Mouse (Mus musculus) yolk sac, embryonic 10.5 days (tissue): ENCODE data around the gene Prkab1.

Experiments
- DNase-seq: peaks from one replicate; pipeline ENCODE4 v3.0.0-alpha.2; 2017; ENCODE audit warnings: low spot score

Prkab1 gene

DNA sequence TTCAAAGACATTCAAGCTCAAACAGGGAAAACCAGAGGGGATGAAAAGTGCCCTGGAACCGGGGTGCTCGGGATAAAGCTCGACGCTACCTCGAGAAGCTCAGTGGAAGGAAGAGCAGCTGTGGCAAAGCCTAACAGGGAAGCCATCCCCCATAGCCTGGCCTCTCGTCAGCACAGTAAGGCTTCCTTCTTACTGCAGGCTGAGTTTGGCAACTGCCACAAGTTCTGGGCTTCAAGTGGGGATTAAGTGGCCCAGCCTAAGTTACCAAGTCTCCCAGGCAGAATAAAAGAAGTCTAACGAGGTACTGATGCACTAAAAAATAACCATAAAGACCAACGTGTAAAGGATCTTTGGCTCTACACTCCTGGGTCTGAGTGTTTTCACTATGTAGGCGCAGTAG is 6.1 kb downstream of the Prkab1 start:
- no peak for DNase-seq

DNA sequence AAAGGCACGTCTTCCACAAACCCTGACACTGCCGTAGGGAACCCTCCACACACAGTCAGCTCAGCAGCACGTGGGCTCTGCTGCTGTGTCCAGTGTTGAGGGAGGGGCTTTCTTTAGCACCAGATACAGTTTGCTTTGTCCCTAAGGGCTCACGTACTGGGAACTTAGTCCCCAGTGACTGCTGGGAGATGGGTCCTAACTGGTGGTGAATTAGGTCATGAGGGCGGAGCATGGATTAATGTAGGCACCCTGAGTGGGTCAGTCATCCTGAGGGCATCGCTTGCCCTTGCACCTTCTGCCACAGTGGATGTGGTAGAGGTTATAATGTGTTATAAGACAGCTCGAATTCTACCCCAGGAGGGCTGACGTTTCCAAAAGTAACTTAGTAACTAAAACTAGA is 6.9 kb downstream of the Prkab1 start:
- DNase-seq = no peak

DNA sequence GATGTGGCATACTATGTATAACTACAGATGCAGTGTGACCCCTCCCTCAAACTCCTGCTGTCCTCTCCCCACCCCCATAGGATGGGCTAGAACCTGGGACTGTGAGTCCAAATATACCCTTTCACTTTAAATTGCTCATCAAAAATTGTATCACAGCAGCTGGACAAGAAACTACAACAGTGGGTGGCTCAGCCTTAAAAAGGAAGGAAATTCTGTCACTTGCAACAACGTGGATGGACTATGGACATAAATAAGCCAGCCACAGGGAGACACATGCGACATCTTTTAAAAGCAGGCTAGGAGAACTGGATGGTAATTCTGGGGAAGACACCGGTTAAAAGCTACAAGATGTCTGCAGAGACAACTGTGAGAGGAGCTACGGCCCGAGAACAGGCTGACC is 7.8 kb downstream of the Prkab1 start:
- no peak for DNase-seq

DNA sequence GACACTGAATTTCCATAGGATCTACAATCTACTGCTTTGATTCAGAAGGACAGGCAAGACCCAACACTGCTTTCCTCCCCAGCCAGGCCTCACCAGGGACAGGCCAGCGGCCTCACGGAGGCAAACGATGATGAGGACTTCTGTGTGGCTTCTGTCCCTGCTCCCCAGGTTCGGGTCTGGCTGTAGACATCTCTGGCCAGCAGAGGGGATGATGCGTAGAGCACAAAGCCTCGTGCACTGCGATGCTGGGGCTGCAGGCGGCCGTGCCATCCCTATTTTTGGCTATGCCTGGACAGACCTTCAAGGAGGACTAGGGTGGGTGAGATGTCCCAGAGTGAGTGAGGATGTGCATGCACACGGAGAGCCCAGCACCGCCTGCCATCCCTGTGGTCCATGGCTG is 10.1 kb downstream of the Prkab1 start:
- DNase-seq = no peak

DNA sequence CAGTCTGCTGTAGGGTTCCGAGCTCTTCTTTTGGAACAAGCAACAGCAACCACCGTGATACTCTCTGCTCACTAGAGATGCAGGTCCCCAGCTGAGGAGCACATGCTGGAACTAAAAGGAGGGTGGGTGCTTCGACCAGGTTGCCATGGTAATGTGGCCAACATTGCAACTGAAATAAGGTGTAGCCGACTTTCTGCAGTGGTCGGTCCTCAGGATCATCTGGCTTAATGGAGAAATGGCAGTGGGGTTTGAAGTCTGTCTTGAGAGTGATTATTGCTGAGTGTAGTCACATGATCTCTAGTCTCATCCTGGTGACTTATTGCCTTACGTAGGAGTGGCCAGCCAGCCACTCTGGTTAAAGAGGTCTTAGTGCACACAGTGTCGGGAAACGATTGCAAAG is 10.5 kb downstream of the Prkab1 start:
- DNase-seq = no peak

DNA sequence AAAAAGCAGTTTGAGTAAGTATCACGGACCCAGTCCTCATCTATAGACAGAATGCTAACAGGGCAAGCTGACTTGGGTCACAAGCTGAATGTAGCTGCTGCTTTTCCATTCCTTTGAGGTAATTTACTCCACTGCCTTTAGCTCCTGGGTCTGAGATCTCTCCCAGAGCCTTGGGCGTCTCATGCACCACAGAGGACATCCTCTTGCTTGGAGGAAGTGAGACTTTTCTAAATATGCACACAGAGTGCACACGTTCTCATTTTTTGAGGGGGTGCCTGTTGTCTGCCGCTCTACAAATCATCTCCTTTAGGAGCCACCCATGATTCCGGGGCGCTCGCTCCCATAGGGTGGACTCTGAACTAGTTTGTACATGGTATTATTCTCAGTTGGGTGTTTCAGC is 11.8 kb downstream of the Prkab1 start:
- no peak for DNase-seq

DNA sequence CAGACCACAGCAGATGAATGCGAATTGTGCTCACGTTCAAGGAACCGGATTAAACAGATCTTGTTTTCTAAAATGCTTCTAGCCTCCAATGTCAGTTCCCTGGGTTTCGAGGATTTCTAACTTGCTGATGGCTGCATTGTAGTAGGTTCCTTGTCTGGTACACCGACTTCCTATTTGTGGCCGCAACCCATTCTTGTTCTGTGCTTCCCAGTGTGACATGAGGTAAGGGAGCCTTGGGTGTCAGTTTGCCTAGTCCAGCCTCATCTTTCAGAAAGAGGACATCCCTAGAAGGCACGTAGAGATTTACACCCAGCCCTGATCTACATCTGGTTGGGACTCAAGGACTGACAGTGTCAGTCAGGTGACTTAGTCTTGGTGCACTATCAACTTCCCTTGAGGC is 12.6 kb downstream of the Prkab1 start:
- no peak for DNase-seq

DNA sequence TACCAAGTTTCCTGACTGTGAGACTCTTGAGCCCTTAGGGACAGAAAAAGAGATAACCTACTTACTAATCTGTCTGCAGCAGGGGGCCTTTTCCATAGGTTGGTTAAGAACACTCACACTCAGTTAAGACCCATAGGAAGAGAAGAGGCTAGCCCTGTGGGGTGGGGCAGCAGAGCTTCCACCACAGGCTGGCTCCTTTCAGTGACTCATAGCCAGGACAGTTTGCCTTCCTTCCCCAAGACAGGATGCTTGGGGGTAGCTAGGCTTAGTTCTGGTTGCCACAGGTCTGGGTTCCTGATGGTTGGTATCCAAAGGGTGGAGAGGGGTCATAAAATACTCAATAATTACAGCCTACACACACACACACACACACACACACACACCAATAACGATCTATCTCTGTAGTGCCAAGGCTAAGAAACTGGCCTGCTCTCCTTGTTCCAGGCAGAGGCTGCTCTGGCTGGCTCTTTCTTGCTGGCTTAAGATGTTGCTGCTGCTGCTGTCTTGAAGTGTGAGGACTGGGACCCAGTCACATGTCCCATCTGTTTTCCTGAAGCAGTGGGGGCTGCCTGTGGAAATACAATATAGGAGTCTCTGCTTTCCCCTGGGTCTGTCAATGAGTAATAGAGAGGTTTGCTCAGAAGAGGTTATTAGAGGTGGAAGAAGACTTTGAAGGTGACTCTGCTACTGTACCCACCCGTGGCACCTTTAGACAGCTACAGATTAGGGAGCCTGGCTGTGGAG is 14.3 kb downstream of the Prkab1 start:
- DNase-seq = peak; percentile 38

DNA sequence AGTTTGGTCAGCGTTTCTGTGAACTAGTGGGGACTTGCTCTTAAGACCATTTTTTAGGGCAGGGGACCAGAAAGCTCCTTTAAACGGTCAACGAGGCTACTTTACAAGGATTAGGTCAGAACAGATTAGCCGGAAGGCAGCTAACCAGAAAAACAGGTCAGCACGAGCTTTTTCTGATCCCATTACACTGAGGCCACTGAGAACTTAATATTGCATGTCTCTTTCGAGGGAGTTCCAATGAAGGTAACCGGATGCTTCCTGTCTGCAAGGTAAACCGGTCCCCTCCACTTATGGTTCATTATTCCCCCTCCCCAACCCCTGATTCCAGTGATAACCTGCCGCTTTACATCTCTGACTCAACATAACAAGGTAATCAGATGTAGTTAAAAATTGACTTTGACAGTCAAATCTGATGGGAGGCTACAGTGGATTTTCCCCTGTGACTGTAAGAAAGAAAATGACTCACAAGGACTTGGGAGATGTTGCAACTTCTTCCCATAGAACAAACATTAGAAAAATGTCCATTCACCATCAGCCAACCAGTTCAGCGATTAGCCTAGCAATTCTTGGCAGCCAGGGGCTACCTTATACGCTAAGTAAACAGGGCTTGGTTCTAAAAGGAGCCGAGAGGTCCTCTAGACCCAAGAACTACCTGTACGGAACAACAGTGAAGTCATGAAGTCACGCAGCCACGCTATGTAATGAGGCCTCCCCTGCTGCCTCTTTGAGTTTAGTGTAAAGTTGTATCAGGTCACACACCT is 15.0 kb downstream of the Prkab1 start:
- peak; percentile 43 for DNase-seq

DNA sequence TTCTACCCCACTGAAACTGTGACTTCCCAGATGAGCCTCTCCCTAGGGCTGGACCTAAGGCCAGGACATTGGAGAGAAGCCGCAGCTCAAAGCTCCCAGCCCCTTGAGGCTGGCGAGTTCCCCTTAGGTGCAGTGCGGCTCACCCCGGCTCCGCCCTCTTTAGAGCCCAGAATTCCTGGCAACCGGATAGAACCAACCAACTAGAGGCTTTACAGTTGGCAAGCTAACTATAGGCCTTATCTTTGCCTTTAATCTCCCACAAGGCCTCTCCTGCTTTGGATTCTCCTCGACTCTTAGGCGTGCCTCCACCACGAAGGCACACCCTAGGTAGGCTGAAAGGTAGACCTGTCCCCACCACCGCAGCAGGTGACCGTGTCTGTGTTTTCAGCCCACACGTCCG is 16.6 kb downstream of the Prkab1 start:
- no peak for DNase-seq

DNA sequence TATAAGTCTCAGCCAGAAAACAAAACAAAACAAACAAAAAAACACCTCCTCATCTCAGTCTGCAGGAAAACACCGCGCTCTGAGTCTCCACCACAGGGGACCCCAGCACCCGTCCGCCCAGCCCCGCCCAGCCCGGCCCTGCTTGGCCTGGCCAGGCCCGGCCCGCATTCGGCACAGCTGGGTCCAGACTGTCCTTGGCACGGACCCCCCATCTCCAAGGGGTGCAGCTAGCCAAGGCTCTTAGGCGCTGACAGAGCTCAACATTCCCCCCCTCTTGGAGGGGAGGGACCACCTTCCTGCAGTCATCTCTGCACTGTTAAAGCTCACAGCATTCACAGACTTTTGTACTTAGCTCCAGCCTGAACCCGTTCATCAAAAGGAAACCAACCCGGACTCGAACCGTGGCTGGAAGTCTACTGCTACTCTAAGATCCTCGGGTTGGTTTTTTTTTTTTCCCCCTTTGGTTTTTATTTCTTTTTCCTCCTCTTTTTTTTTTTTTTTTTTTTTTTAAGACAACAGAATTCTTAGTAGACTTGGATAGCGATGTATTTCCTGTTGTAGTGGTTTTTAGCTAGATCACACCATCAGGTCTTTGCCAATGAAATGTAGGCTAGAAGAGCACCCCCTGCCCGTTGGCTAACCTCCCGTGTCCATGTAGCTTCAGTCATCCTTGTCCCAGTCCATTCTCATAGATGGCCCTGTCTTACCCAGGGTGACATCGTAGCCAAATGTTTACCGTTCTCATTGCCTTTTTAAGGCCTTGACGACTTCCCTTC is 17.8 kb downstream of the Prkab1 start:
- no peak for DNase-seq

DNA sequence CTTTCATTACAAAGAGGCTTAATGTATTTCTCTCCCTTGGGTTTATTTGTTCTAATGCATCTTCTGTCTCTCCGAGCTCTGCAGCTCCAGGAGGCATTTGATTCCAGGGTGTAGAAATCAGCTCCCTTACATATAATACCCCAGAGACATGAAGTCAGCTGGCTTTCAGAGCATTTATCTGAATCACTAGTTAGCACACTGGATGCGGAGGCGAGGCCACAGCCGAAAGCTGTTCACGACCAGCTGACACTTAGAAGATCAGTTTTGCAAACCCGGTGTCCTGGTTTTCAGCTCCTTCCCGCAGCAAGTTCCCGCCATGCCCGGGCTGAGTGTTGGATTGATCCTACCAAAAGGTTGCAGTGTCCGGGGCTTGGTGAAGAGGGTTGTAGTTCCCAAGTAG is 20.0 kb downstream of the Prkab1 start:
- DNase-seq = no peak

DNA sequence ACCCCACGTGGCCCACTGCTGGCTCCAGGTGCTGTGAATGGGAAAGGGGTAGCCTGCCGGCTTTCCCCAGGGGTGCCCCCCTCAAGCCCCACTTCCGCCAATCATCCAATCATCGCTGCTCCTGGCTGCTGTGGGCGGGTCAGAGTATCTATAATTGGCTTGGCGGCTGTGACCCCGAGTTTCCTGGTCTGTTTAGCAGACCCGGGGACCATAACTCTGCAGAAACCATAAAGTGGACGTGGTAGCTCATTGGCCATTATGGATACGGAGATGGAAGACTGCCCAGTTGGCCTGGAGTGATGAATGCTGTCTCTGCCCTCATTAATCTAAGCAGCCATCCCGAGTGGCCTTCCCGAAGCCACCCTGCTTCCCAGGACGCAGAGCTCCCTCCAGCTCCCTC is 20.5 kb downstream of the Prkab1 start:
- DNase-seq = no peak

DNA sequence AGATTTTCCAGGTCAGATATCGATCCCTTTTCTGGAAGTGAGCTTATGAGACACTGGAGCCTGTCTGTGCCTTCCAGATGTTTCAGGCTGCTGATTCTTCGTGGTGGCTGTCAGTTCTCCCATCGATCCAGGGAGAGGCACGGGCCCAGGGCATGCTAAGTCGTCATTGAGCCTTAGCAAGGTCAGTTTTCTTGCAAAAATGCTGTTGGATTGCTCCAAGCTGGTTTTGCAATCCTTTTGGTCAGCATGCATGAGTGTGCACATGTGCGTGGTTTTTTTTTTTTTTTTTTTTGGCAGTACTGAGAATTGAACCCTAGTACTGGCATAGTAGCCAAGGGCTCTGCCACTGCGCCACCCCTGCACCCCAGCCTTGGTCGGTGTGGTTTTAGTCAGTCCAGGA is 21.2 kb downstream of the Prkab1 start:
- no peak for DNase-seq

DNA sequence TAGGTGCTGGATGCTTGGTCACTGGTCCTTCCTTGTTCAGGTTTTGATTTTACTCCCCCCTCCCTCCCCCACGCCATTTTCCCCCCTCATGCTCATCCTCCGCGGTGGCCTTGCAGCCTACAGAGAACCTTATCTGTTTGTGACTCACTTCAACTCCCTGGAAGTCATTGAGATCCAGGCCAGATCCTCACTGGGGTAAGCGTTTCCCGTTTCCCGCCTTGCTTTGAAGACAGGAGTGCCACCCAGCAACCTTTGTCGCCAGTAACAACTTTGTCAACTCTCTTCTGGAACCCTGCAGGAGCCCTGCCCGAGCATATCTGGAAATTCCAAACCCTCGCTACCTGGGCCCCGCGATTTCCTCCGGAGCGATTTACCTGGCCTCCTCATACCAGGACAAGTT is 26.9 kb downstream of the Prkab1 start:
- DNase-seq = no peak

DNA sequence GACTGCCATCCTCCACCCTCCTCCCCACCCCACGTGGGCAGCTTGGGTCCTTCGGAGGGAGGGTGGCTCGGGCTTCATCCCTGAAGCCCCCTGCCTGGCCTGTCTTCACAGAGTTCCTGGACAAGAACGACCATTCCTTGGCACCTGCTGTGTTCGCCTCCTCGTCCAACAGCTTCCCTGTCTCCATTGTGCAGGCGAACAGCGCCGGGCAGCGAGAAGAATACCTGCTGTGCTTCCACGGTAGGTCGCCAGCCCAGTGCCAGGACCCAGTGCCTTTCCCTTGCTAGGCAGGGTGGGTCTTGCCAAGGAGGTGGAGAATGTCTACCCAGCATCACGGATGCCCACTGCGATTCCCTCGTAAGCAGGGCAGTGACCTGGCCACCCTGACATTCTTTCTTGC is 30.2 kb downstream of the Prkab1 start:
- no peak for DNase-seq

DNA sequence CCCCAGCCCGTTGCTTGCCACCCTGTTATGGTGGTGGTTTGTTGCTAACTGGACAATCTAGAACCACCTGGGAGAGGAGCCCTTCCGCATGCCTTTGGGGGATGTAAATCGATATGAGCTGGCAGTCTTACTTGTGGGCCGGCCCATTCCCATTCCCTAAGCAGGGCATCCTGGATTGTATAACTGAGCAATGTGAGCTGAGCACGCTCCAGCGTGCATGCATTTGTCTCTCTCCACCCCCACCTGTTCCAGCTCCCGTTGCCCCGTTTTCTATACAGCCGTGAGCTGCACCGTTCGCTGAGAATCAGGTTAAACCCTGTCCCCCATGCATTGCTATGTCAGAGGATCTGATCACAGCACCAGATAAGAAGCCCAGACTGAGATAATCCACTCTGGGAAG is 32.6 kb downstream of the Prkab1 start:
- no peak for DNase-seq

DNA sequence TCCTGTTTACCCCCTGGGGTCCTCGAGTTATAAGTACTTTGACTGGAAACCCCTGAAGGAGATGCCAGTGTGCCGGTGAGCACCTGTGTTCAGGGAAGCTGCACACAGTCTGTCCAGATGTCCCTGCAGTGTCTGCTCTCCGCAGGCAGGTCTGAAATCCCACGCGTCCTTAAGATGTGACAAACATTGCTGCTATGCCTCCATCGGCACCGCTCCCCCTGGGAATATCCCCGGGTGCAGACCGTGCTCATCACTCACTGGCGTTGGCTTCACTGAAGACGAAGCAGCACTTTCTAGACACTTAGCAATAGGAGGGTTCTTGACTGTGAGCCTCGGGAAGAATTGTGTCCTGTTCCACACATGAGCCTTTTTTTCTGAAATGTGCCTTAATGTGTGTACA is 37.0 kb downstream of the Prkab1 start:
- no peak for DNase-seq

DNA sequence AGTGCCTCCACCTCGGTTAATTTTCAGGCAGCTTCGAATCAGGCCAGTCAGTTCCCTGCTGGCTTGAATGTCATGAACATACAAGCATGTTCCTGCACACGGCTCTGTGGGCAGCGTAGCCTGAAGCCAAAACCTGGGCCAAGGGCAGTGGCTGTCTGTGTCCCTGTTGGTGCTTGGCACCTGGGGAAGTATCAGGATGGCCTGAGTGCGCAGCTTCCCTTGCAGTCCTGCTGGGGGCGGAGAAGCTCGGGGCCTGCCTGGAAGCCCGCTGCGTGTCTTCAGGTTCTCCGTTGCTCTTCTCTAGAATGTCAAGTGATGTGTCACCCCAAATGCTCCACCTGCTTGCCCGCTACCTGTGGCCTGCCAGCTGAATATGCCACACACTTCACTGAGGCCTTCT is 39.2 kb downstream of the Prkab1 start:
- DNase-seq = no peak

DNA sequence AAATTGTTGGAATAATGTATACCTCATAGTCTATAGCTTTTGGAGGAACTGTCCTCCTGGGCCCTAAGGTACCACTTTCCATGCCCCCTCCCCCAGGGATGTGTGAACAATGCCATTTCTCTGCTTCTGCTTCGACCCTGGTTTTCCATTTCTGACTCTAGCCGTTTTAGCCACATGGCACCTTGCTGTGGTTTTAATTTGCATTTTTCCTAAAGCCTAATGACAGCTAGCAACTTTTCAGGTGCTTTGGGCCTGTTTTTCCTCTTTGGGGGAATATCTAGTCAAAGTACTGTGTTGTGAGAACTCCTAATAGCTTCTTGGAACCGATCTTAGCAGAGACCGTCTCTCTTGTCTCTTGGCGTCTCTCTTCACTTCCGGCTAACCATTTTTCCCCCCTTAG is 39.9 kb downstream of the Prkab1 start:
- DNase-seq = no peak

DNA sequence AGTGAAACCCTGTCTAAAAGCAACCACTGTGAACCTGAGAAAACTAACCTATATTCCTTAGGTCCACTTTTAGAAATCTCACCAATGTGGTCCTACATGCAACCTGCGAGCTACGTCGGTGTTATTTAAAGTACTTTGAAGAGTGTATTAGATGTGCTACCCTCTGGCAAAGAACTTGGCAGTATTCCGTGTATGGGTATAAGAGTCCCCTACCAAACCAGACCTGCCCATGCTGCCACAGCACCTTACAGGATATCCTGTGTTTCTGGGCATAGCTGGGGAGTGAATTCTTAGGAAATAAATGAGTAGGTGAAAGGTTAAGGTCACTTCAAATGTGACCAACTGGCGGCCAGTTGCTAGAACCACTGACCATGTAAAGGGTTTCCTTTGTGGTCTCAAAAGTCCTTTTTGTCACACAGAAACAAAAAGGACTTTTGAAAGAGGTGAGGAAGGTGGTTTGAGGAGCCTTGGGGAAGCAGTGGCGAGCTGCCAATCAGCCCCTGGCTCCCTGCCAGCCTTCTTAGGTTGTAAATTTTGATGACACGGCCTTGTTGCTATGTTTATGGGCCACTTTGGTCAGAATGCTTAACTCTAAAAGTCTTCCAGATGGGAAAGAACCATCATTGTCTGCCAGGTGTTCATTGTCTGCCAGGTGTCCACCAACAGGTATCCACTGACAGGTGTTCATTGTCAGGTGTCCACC is 41.5 kb downstream of the Prkab1 start:
- DNase-seq = no peak

DNA sequence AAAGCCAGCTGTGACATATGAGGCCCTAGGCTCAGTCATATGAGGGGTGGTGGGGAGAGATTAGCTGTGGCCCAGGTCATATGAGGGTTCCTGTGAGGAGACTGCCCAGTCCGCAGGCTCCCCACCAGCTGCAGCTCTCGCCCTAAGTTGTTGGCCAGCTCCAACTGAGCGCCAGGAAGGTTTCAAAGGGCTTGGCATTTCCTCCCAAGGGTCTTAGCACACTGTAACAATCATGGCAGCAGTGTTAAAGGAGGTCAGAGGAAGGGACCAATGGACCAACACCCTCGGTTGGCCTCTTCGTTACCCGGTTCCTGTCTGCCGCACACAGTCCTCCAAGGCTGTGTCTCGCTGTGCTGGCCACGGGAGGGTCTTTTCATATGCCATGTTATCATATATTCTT is 43.8 kb downstream of the Prkab1 start:
- DNase-seq = no peak
